Mouse (Mus musculus): ENCODE data around the gene Tox2.

DNA sequence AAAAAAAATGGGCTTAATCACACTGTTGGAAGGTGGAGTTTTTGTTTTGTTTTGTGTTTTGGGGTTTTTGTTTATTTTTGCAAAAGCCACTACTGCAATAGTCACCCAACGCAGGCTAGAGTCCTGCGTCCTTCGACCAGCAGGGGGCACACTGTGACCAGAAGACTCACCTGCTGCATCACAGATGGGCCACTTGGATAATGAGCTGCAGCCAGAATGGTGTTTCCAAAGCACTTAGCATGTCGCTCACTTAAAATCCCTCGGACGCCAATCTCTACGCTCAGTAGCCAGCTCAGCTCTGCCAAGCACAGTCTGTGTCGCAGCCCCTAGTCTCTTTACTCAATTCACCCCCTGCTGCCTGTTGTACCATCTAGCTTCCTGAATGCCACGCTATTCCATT, 137.3 kb downstream of the Tox2 start:
- TF ChIP-seq CTCF (IDR thresholded peaks at IDR 0.05; ENCODE audit: control insufficient read depth, insufficient read depth, low read length) (peak; percentile 75), POLR2A (IDR thresholded peaks at IDR 0.05; ENCODE audit: borderline replicate concordance, control insufficient read depth, low read depth, low read length) (no peak)
